Mouse (Mus musculus) CH12.LX (cell line): ENCODE results near the gene Tia1. TPM values are rescaled to one million over a fixed set of nuclear protein-coding genes. Genes with fewer than 3 reads are reported as not detected.

ENCODE experiments used
- DNase-seq: peaks from one replicate; pipeline ENCODE4 v3.0.0-alpha.2; 2013; ENCODE audit errors: extremely low read depth
- H3K27ac ChIP-seq: 2 replicates; pipeline ENCODE4 v1.5.1; 2012; ENCODE audit warnings: low read depth, mild to moderate bottlenecking, control low read depth, moderate library complexity; ENCODE audit not compliant: insufficient read depth
- H3K27me3 ChIP-seq: replicated peaks from 2 replicates; pipeline ENCODE3; 2012; ENCODE audit warnings: inconsistent platforms
- H3K36me3 ChIP-seq, 2 experiments: replicated peaks in 1 of 2; 2 replicates each; pipeline versions ENCODE3 to v1.6.1; 2012; ENCODE audit warnings: inconsistent platforms in 1 of 2, low read length in 1 of 2, mild to moderate bottlenecking in 1 of 2, mixed read lengths in 1 of 2, moderate library complexity in 1 of 2; ENCODE audit not compliant: control insufficient read depth in 1 of 2, insufficient read depth in 1 of 2
- H3K4me1 ChIP-seq, 2 experiments: 2 replicates each; pipeline ENCODE4 v1.6.1; 2012; ENCODE audit warnings: inconsistent platforms in 1 of 2, moderate library complexity in 1 of 2; ENCODE audit not compliant: insufficient read depth in 2 of 2, control insufficient read depth in 1 of 2
- H3K4me2 ChIP-seq: 2 replicates; pipeline ENCODE4 v1.6.1; 2012; ENCODE audit warnings: low read depth, mild to moderate bottlenecking, control low read depth; ENCODE audit not compliant: poor library complexity, insufficient read depth, severe bottlenecking
- H3K4me3 ChIP-seq, 3 experiments: fragments of 150-350 bp in 1 of 3; sonication (generic) in 1 of 3; replicated peaks in 1 of 3; 2 replicates each; pipeline versions ENCODE3 to v1.5.1; 2011 to 2012; ENCODE audit warnings: low read depth in 2 of 3, low read length in 2 of 3, mild to moderate bottlenecking in 2 of 3, moderate library complexity in 2 of 3, control low read depth in 1 of 3, improper control_type of control experiment in 1 of 3, inconsistent platforms in 1 of 3, mixed read lengths in 1 of 3; ENCODE audit not compliant: poor library complexity in 1 of 3
- H3K79me2 ChIP-seq: replicated peaks from 2 replicates; pipeline ENCODE4 v1.6.1; 2012; ENCODE audit warnings: mild to moderate bottlenecking, moderate library complexity; ENCODE audit not compliant: control insufficient read depth, poor library complexity, insufficient read depth, severe bottlenecking; ENCODE audit errors: extremely low read depth
- H3K9ac ChIP-seq: 2 replicates; pipeline ENCODE4 v1.6.1; 2012; ENCODE audit warnings: low read depth, mild to moderate bottlenecking, control low read depth, moderate library complexity; ENCODE audit not compliant: insufficient read depth
- H3K9me3 ChIP-seq: replicated peaks from 2 replicates; pipeline ENCODE3; 2012; ENCODE audit warnings: low read length, inconsistent platforms, mixed read lengths
- BHLHE40 ChIP-seq: IDR thresholded peaks from 2 replicates; pipeline ENCODE4 v1.6.1; 2011; ENCODE audit warnings: mild to moderate bottlenecking, low read depth, low read length, improper control_type of control experiment
- CHD1 ChIP-seq: IDR thresholded peaks from 2 replicates; pipeline ENCODE4 v1.6.1; 2012; ENCODE audit warnings: low read depth, low read length, improper control_type of control experiment, inconsistent platforms
- CHD2 ChIP-seq: IDR thresholded peaks from 2 replicates; pipeline ENCODE4 v1.6.1; 2011; ENCODE audit warnings: low read length, improper control_type of control experiment
- E2F4 ChIP-seq: IDR thresholded peaks from 2 replicates; pipeline ENCODE4 v1.6.1; 2011; ENCODE audit warnings: low read depth, low read length, improper control_type of control experiment; ENCODE audit not compliant: insufficient replicate concordance
- ELF1 ChIP-seq: IDR thresholded peaks from 2 replicates; pipeline ENCODE4 v1.6.1; 2014; ENCODE audit warnings: low read depth, mild to moderate bottlenecking, inconsistent platforms, low read length, improper control_type of control experiment
- ETS1 ChIP-seq: conservative IDR thresholded peaks from 2 replicates; pipeline ENCODE4 v1.6.1; 2012; ENCODE audit warnings: low read depth, mild to moderate bottlenecking, inconsistent platforms, low read length, improper control_type of control experiment, moderate library complexity
- GABPA ChIP-seq: IDR thresholded peaks from 2 replicates; pipeline ENCODE4 v1.6.1; 2012; ENCODE audit warnings: low read depth, low read length, improper control_type of control experiment, inconsistent platforms; ENCODE audit not compliant: insufficient replicate concordance
- HCFC1 ChIP-seq: IDR thresholded peaks from 2 replicates; pipeline ENCODE4 v1.6.1; 2012; ENCODE audit warnings: low read depth, mild to moderate bottlenecking, inconsistent platforms, low read length, improper control_type of control experiment
- JUN ChIP-seq: IDR thresholded peaks from 2 replicates; pipeline ENCODE4 v1.6.1; 2011; ENCODE audit warnings: low read depth, mild to moderate bottlenecking, low read length, improper control_type of control experiment, moderate library complexity; ENCODE audit not compliant: insufficient read depth
- JUND ChIP-seq: conservative IDR thresholded peaks from 2 replicates; pipeline ENCODE4 v1.6.1; 2011; ENCODE audit warnings: low read depth, low read length, improper control_type of control experiment
- KAT2A ChIP-seq: IDR thresholded peaks from 2 replicates; pipeline ENCODE4 v1.6.1; 2012; ENCODE audit warnings: low read length, improper control_type of control experiment, inconsistent platforms; ENCODE audit not compliant: insufficient replicate concordance
- MAFK ChIP-seq: IDR thresholded peaks from 2 replicates; pipeline ENCODE4 v1.6.1; 2011; ENCODE audit warnings: low read length, improper control_type of control experiment; ENCODE audit not compliant: insufficient replicate concordance
- MAX ChIP-seq: IDR thresholded peaks from 2 replicates; pipeline ENCODE4 v1.6.1; 2011; ENCODE audit warnings: low read length, improper control_type of control experiment
- MAZ ChIP-seq: IDR thresholded peaks from 2 replicates; pipeline ENCODE4 v1.6.1; 2012; ENCODE audit warnings: low read depth, mild to moderate bottlenecking, inconsistent platforms, low read length, improper control_type of control experiment, moderate library complexity
- MYC ChIP-seq: IDR thresholded peaks from 2 replicates; pipeline ENCODE4 v1.6.1; 2011; ENCODE audit warnings: low read depth, mild to moderate bottlenecking, improper control_type of control experiment, low read length
- NELFE ChIP-seq: IDR thresholded peaks from 2 replicates; pipeline ENCODE4 v1.6.1; 2011; ENCODE audit warnings: low read depth, low read length, improper control_type of control experiment
- NRF1 ChIP-seq: IDR thresholded peaks from 2 replicates; pipeline ENCODE4 v1.6.1; 2014; ENCODE audit warnings: low read depth, mild to moderate bottlenecking, inconsistent platforms, low read length, improper control_type of control experiment, moderate library complexity
- POLR2AphosphoS2 ChIP-seq: IDR thresholded peaks from 2 replicates; pipeline ENCODE4 v1.6.1; 2011; ENCODE audit warnings: low read depth, low read length, improper control_type of control experiment
- SMC3 ChIP-seq: IDR thresholded peaks from 2 replicates; pipeline ENCODE4 v1.6.1; 2011; ENCODE audit warnings: low read depth, low read length, improper control_type of control experiment
- TBP ChIP-seq: conservative IDR thresholded peaks from 2 replicates; pipeline ENCODE4 v1.6.1; 2011; ENCODE audit warnings: low read depth, low read length, improper control_type of control experiment
- TCF12 ChIP-seq: IDR thresholded peaks from 2 replicates; pipeline ENCODE4 v1.6.1; 2014; ENCODE audit warnings: low read depth, mild to moderate bottlenecking, inconsistent platforms, low read length, improper control_type of control experiment
- UBTF ChIP-seq: IDR thresholded peaks from 2 replicates; pipeline ENCODE4 v1.6.1; 2012; ENCODE audit warnings: low read depth, mild to moderate bottlenecking, inconsistent platforms, low read length, improper control_type of control experiment, moderate library complexity
- USF1 ChIP-seq: IDR thresholded peaks from 2 replicates; pipeline ENCODE4 v1.6.1; 2014; ENCODE audit warnings: low read depth, mild to moderate bottlenecking, inconsistent platforms, low read length, improper control_type of control experiment
- USF2 ChIP-seq: conservative IDR thresholded peaks from 2 replicates; pipeline ENCODE4 v1.6.1; 2011; ENCODE audit warnings: low read depth, low read length, improper control_type of control experiment
- ZKSCAN1 ChIP-seq: IDR thresholded peaks from 2 replicates; pipeline ENCODE4 v1.6.1; 2012; ENCODE audit warnings: low read depth, inconsistent platforms, low read length, improper control_type of control experiment, borderline replicate concordance
- ZNF384 ChIP-seq: IDR thresholded peaks from 2 replicates; pipeline ENCODE4 v1.6.1; 2012; ENCODE audit warnings: low read depth, low read length, improper control_type of control experiment, inconsistent platforms
- dilution Hi-C: fragments of 300-500 bp; cut with MboI; formaldehyde crosslinking; loops from 2 replicates; pipeline ENCODE4 v1.14.3; 2020; ENCODE audit warnings: low sequenced_read_pairs; ENCODE audit not compliant: extremely low pct_unique_long_range_greater_than_20kb, extremely low pct_ligation_motif_present
- in situ Hi-C: fragments of 300-500 bp; cut with MboI; formaldehyde crosslinking; loops from 3 replicates; pipeline ENCODE4 v1.14.3; 2019; ENCODE audit warnings: low sequenced_read_pairs, low pct_ligation_motif_present, low pct_unique_long_range_greater_than_20kb, mixed read lengths
- polyA plus RNA-seq: library from polyadenylated mRNA; unstranded; fragments of >175 nt; gene quantifications from 2 replicates; pipeline ENCODE4 v1.2.1, GENCODE M21; 2012; ENCODE audit warnings: low read depth; ENCODE audit not compliant: insufficient read length
- total RNA-seq, 2 experiments: library from RNA; depleted of rRNA; stranded (reverse); fragments of 300-350 nt in 1 of 2; fragments of >200 nt in 1 of 2; gene quantifications; 2 replicates each; pipeline ENCODE4 v1.2.3; 2012 to 2014

Tia1 gene
- total and polyA plus RNA-seq, 3 experiments: 31.8 to 41.4 (median 34.0) TPM

GRCm38 (mm10) chr6:86441571-86441970, 37.6 kb downstream of the Tia1 start:
- H3K27ac ChIP-seq: no peak overlapping the region
- H3K79me2 ChIP-seq: no peaks in the 10 kb centered on the region; the same call in 1 of the 2 replicates
- in situ Hi-C loops: no loop called here
- dilution Hi-C loops: no loop called here
- no peak overlapping the region for H3K4me2 ChIP-seq
- H3K9me3 ChIP-seq: no peaks in the 10 kb centered on the region
- no peak for DNase-seq
- no peak overlapping the region for H3K9ac ChIP-seq
- peaks cover 23 to 43% of the 10 kb centered on the region in 2 experiments for H3K36me3 ChIP-seq
- no peaks in the 10 kb centered on the region for H3K27me3 ChIP-seq
- TF ChIP-seq KAT2A (no peak), USF2 (no peak), SMC3 (no peak), ELF1 (no peak), ZNF384 (no peak), MAZ (no peak), GABPA (no peak), CHD1 (no peak), NRF1 (no peak), JUN (no peak), MAFK (no peak), CHD2 (no peak)
- no peak overlapping the region for H3K4me3 ChIP-seq
- peaks cover 2 to 23% of the 10 kb centered on the region in 2 experiments; a peak in 3 of 4 replicates for H3K4me1 ChIP-seq

- Histone ChIP-seq H3K36me3 (peaks cover 26 to 62% of the 10 kb centered on the region in 2 experiments), H3K4me1 (peaks cover 6 to 23% of the 10 kb centered on the region in 2 experiments), H3K4me3 (no peak overlapping the region), H3K4me2 (no peak overlapping the region), H3K27ac (no peak overlapping the region), H3K79me2 (no peaks in the 10 kb centered on the region)
- DNase-seq: no peak
- no peak for TF ChIP-seq ZKSCAN1
- no peak for TF ChIP-seq KAT2A
- no peak for TF ChIP-seq ELF1
- no peak for TF ChIP-seq BHLHE40
- no peak for TF ChIP-seq HCFC1
- no peak for TF ChIP-seq POLR2AphosphoS2
- TF ChIP-seq CHD2: no peak
- TF ChIP-seq TBP: no peak
- no peak for TF ChIP-seq USF1
- no peak for TF ChIP-seq MYC
- no peak for TF ChIP-seq NELFE
- TF ChIP-seq TCF12: no peak
- no peak for TF ChIP-seq ETS1
- TF ChIP-seq JUND: no peak
- no peak for TF ChIP-seq MAX
- no peak for TF ChIP-seq JUN
- TF ChIP-seq SMC3: no peak
- no peak for TF ChIP-seq E2F4
- TF ChIP-seq MAFK: no peak
- no peak for TF ChIP-seq UBTF
- TF ChIP-seq, all 38 proteins: peak for 0
- in situ Hi-C loops (no loop called here), dilution Hi-C loops (no loop called here)
- Histone ChIP-seq H3K27me3 (no peaks in the 10 kb centered on the region), H3K9me3 (no peaks in the 10 kb centered on the region), H3K9ac (no peak overlapping the region)
These were observed 41.5 kb downstream of the Tia1 start for GRCm38 (mm10) chr6:86445551-86445950.
